Mouse (Mus musculus) heart, postnatal 36 days (tissue): ENCODE data around the gene Fbxw7. TPM values are rescaled to one million over a fixed set of nuclear protein-coding genes. Genes with fewer than 3 reads are reported as not detected.

ENCODE experiments used
- DNase-seq, 2 experiments: peaks; one replicate each; pipeline ENCODE4 v3.0.0; 2021 to 2022
- intact Hi-C: fragments of 180-260 bp; cut with DNase I; formaldehyde crosslinking; loops from one replicate; pipeline ENCODE4 v1.15.1; 2025
- total RNA-seq, 2 experiments: library from RNA; stranded (reverse); gene quantifications; 2 replicates each; pipeline ENCODE4 v1.2.3; 2021

The Fbxw7 gene
- total RNA-seq, 2 experiments from 2014 or later, result 35.3 to 45.3 TPM

GRCm38 (mm10) chr3:85005257-85005656 is 190.2 kb downstream of the Fbxw7 start:
- DNase-seq, result no peak
- intact Hi-C loops, result no loop called here

- DNase-seq, result no peak
- intact Hi-C loops, result no loop called here
Observed at GRCm38 (mm10) chr3:85012889-85013288, 197.8 kb downstream of the Fbxw7 start.

- DNase-seq, result no peak
- intact Hi-C loops, result no loop called here
Observed at GRCm38 (mm10) chr3:85015667-85016066, 200.6 kb downstream of the Fbxw7 start.

GRCm38 (mm10) chr3:85020137-85020536 is 205.1 kb downstream of the Fbxw7 start:
- no peak for DNase-seq
- intact Hi-C loops, result no loop called here

- intact Hi-C loops, result no loop called here
- no peak for DNase-seq
Observed at GRCm38 (mm10) chr3:85021816-85022215, 206.7 kb downstream of the Fbxw7 start.

- intact Hi-C loops, result no loop called here
- DNase-seq, result no peak
Observed at GRCm38 (mm10) chr3:85022800-85023199, 207.7 kb downstream of the Fbxw7 start.

DNA sequence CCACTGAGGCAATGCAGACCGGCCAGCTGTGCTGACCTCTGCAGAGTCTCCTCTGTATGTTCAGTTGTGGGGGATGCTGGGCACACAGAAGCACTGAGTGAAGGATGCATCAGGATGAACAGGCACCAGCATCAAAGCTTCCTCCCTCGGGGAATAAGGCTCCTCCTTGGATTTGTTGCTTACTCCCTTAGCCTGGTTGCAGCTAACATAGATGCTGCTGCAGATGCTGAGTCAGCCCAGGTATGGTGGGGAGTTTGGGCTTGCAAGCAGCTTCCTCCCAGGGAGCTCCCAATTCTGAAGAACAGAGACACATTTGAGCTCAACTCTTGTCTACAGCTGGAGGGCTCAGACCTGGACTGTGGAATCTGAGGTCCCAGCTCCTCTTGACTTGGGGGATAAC is 209.2 kb downstream of the Fbxw7 start:
- intact Hi-C loops, result no loop called here
- DNase-seq, result no peak

DNA sequence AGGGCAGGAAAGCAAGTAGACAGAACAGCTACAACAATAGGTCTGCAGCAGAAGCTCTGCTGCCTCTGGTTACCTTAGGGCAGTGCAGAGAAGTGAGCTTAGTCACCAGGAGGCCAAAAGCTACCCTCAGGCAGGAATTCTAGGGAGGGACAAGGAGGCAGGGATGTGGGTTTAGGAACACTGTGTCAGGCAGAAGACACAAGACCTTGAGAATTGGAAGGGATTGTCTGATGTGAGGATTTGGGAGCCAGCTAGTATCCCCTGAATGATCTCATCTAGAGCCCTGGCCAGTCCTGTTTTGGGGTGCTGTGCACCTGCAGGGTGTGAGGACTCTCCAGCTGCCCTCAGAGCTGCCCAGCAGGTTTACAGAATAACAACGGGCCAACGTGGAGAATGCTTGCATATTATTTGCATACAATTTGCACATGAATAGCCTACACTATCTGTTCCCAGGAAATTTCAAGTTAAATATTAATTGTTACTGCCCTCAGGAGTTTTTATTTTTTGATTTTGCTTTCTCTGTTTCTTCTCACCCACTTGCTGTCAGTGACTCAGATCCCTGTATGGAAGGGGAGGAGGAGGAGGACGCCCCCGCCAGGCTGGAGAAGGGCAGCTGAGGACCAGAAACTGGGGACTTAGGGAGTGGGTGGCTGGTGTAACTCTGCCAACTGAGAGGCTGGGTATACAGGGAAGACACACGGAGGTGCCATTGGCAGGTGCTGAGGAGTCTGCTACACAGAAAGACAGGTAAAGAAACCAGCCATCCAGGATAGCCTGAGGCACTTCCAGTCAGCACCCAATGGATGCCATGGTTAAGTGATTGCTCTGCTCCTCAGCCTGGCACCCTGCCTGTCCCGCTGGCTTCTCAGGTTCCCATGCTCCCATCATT is 210.0 kb downstream of the Fbxw7 start:
- DNase-seq, result no peak
- intact Hi-C loops, result no loop called here

Other genes with a start within 250 kb of the Fbxw7 start
- 10 to 100 TPM; 13.8 to 19.5 TPM for gene Arfip1, start 232.6 kb upstream of the Fbxw7 start, total RNA-seq
- gene Tigd4, start 221.7 kb upstream of the Fbxw7 start, total RNA-seq, result under 1 TPM in 1 of 2 experiments, not detected in 1; 0.08 TPM
- gene Tmem154, start 149.1 kb upstream of the Fbxw7 start, total RNA-seq, result 1 to 10 TPM; 1.6 to 2.6 TPM